Mouse (Mus musculus) stomach, postnatal 0 days (tissue): ENCODE results near the gene Prpf4b. TPM values are rescaled to one million over a fixed set of nuclear protein-coding genes. Genes with fewer than 3 reads are reported as not detected.
A peak's percentile ranks its signal among the peaks of the same experiment; 100 is the strongest.
"Not testable (repeated sequence)": the region's sequence is repeated elsewhere in the genome, so short reads cannot be mapped to it uniquely, and the experiment has no call there.

Source experiments
- ATAC-seq: fragments of 200-750 bp; cut with Nextera tagmentation; 2 replicates; pipeline ENCODE4 v1.8.0; 2017; ENCODE audit not compliant: low FRiP score, low TSS enrichment
- DNase-seq: peaks from one replicate; pipeline ENCODE4 v3.0.0-alpha.2; 2016; ENCODE audit warnings: low spot score
- H3K27ac ChIP-seq: fragments of 300-500 bp; sonication (generic); replicated peaks from 2 replicates; pipeline ENCODE4 v1.5.1; 2014; ENCODE audit warnings: mild to moderate bottlenecking, control low read depth
- H3K27me3 ChIP-seq: fragments of 300-500 bp; sonication (generic); 2 replicates; pipeline ENCODE4 v1.6.1; 2014; ENCODE audit warnings: low read length; ENCODE audit not compliant: control insufficient read depth, insufficient read depth
- H3K36me3 ChIP-seq: fragments of 300-500 bp; sonication (generic); 2 replicates; pipeline ENCODE4 v1.6.1; 2014; ENCODE audit warnings: low read length, mixed read lengths; ENCODE audit not compliant: control insufficient read depth, insufficient read depth
- H3K4me1 ChIP-seq: fragments of 300-500 bp; sonication (generic); replicated peaks from 2 replicates; pipeline ENCODE4 v1.6.1; 2014; ENCODE audit warnings: antibody characterized with exemption; ENCODE audit not compliant: control insufficient read depth, insufficient read depth
- H3K4me2 ChIP-seq: fragments of 300-500 bp; sonication (generic); replicated peaks from 2 replicates; pipeline ENCODE4 v1.6.1; 2014; ENCODE audit warnings: low read depth, mild to moderate bottlenecking, control low read depth, moderate library complexity
- H3K4me3 ChIP-seq: fragments of 300-500 bp; sonication (generic); 2 replicates; pipeline ENCODE4 v1.5.1; 2014; ENCODE audit warnings: low read depth, low read length, control low read depth
- H3K9ac ChIP-seq: fragments of 300-500 bp; sonication (generic); 2 replicates; pipeline ENCODE4 v1.6.1; 2014; ENCODE audit warnings: mild to moderate bottlenecking, low read length, control low read depth, mixed read lengths
- H3K9me3 ChIP-seq: fragments of 300-500 bp; sonication (generic); 2 replicates; pipeline ENCODE4 v1.6.1; 2016; ENCODE audit warnings: low read length; ENCODE audit not compliant: control insufficient read depth
- CTCF ChIP-seq: IDR thresholded peaks from 2 replicates; pipeline ENCODE4 v1.5.1; 2016; ENCODE audit warnings: antibody characterized with exemption, low read depth, mild to moderate bottlenecking, moderate library complexity
- EP300 ChIP-seq: optimal IDR thresholded peaks from 2 replicates; pipeline ENCODE3; 2016; ENCODE audit warnings: antibody characterized with exemption
- WGBS: fragments of 180-500 bp; shearing (Covaris S2); extraction: QIAGEN DNeasy Blood & Tissue Kit; methylation state at CpG from one replicate; pipeline ENCODE4 v1.1.7; 2014; 5-methylcytosine and 5-hydroxymethylcytosine counted together
- polyA plus RNA-seq: library from polyadenylated mRNA; unstranded; fragments of >200 nt; fragmentation: Nextera tagmentation; extraction: Ambion mirVana; gene quantifications from 2 replicates; pipeline ENCODE4 v1.2.1, GENCODE M21; 2015

Prpf4b gene
- polyA plus RNA-seq, 1 experiment from 2014 or later: 42.7 TPM

- Histone ChIP-seq H3K4me2 (no peak overlapping the region), H3K4me3 (no peak overlapping the region), H3K9ac (no peak overlapping the region), H3K36me3 (no peaks in the 10 kb centered on the region), H3K9me3 (peaks cover 16% of the 10 kb centered on the region; the same call in 1 of the 2 replicates), H3K27me3 (no peaks in the 10 kb centered on the region), H3K27ac (no peak overlapping the region), H3K4me1 (no peaks in the 10 kb centered on the region)
- 72% methylated on average over 5 of the region's 5 CpGs for WGBS
- no peak for TF ChIP-seq EP300
- no peak for DNase-seq
- no peak for ATAC-seq
Measured at GRCm38 (mm10) chr13:34851191-34851784, 23.8 kb upstream of the Prpf4b start.

DNA sequence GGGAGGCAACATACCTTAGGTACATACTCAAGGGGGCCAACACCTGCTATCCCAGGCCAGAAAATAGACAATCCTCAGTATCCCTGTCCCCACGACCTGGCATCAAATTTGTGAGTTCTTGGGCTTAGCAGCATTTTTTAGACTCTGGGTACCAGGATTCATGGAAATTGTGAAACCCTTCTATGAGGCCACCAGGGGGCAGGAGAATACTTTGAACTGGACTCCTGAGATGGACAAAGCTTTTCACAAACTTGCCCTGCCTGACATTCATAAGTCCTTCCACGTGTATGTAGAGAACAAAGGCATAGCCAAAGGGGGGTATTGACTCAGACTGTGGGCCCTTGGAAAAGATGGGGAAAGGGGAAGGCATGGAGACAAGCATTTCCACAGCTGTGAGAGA is 17.6 kb upstream of the Prpf4b start:
- no peaks in the 10 kb centered on the region for H3K27me3 ChIP-seq
- ATAC-seq: no peak
- peaks cover 16% of the 10 kb centered on the region; the same call in 1 of the 2 replicates for H3K9me3 ChIP-seq
- TF ChIP-seq CTCF: peak; percentile 66
- TF ChIP-seq EP300: no peak
- no peaks in the 10 kb centered on the region for H3K36me3 ChIP-seq
- no peak overlapping the region for H3K9ac ChIP-seq
- no peak overlapping the region for H3K4me3 ChIP-seq
- H3K27ac ChIP-seq: no peak overlapping the region
- H3K4me1 ChIP-seq: no peaks in the 10 kb centered on the region
- DNase-seq: no peak
- H3K4me2 ChIP-seq: no peak overlapping the region
- 43% methylated on average over 2 of the region's 2 CpGs for WGBS

DNA sequence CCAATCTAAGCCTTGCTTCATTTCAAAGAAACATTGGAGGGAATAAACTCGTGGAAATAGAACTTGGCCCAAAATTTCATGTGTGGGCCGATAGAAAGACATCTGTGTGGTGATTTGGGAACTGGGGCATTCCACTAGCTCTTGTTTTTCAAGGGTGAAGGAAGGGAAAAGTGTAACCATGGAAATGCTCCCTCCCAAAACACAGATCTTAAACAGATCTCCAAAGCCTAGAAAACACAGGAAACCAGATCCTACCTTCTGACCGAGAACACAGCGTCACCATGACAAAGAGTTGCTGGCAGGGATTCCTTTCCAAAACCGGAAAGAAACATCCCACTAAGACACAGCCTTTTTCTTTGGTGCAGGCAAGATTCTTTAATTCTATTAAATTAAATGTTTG is 15.7 kb upstream of the Prpf4b start:
- ATAC-seq (no peak), DNase-seq (no peak)
- H3K4me2 ChIP-seq: no peak overlapping the region
- H3K4me3 ChIP-seq: no peak overlapping the region
- no peak for TF ChIP-seq CTCF
- TF ChIP-seq EP300: no peak
- no peaks in the 10 kb centered on the region for H3K4me1 ChIP-seq
- peaks cover 4% of the 10 kb centered on the region; the same call in 1 of the 2 replicates for H3K9me3 ChIP-seq
- 61% methylated on average over 5 of the region's 5 CpGs for WGBS
- H3K27ac ChIP-seq: no peak overlapping the region
- H3K36me3 ChIP-seq: no peaks in the 10 kb centered on the region
- no peak overlapping the region for H3K9ac ChIP-seq
- no peaks in the 10 kb centered on the region for H3K27me3 ChIP-seq

DNA sequence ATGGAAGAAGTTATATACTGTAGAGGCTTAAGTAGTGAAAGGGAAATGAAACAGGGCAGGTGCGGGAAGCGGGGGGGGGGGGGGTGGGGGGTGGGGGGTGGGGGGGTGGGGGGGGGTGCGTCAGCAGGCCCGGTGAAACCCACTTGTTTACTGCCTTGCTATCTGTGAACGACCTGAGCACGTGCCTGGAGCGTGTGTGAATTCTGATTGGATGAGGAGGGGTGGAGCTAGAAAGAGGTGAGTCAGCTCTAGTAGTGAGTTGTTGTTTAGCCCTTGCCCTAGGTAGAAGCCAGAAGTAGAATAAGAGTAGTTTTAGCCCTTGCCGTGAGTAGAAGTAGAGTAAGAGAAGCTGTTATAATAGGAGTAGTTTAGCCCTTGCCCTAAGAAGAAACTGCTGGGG is 13.9 kb upstream of the Prpf4b start:
- H3K4me1 ChIP-seq, ATAC-seq, H3K36me3 ChIP-seq, DNase-seq, H3K4me3 ChIP-seq, H3K4me2 ChIP-seq, H3K9me3 ChIP-seq, H3K27me3 ChIP-seq, H3K27ac ChIP-seq, H3K9ac ChIP-seq: not testable (repeated sequence)
- 41% methylated on average over 5 of the region's 8 CpGs for WGBS

- Histone ChIP-seq H3K4me3 (no peak overlapping the region), H3K9me3 (no peaks in the 10 kb centered on the region), H3K4me1 (no peaks in the 10 kb centered on the region), H3K27ac (no peak overlapping the region), H3K4me2 (no peak overlapping the region), H3K9ac (no peak overlapping the region), H3K27me3 (no peaks in the 10 kb centered on the region), H3K36me3 (no peaks in the 10 kb centered on the region)
- WGBS: 34% methylated on average over 7 of the region's 7 CpGs
- ATAC-seq: peak; percentile 38; the same call in 1 of the 2 replicates
- no peak for DNase-seq
- TF ChIP-seq CTCF (peak; percentile 99), EP300 (no peak)
Measured at GRCm38 (mm10) chr13:34864420-34865169, 10.5 kb upstream of the Prpf4b start.
